Mouse (Mus musculus) embryonic fibroblast, embryonic 13.5 days (primary cell): ENCODE data around the gene 4930590J08Rik. TPM values are rescaled to one million over a fixed set of nuclear protein-coding genes. Genes with fewer than 3 reads are reported as not detected.

Experiments used
- H3K27ac ChIP-seq: 2 replicates; pipeline ENCODE4 v1.5.1; 2012; ENCODE audit warnings: low read length, control low read depth, inconsistent platforms; ENCODE audit not compliant: insufficient read depth
- H3K4me1 ChIP-seq: 2 replicates; pipeline ENCODE4 v1.6.1; 2011; ENCODE audit warnings: low read length; ENCODE audit not compliant: control insufficient read depth, insufficient read depth
- H3K4me3 ChIP-seq: 2 replicates; pipeline ENCODE4 v1.5.1; 2011; ENCODE audit warnings: mild to moderate bottlenecking, control low read depth, low read length; ENCODE audit not compliant: insufficient read depth
- CTCF ChIP-seq: IDR thresholded peaks from 2 replicates; pipeline ENCODE4 v1.5.1; 2011; ENCODE audit warnings: mild to moderate bottlenecking, control low read depth, low read length, moderate library complexity, borderline replicate concordance; ENCODE audit not compliant: insufficient read depth
- POLR2A ChIP-seq: IDR thresholded peaks from 2 replicates; pipeline ENCODE4 v1.6.1; 2011; ENCODE audit warnings: low read depth, mild to moderate bottlenecking, control low read depth, low read length, moderate library complexity
- polyA plus RNA-seq: library from polyadenylated mRNA; stranded (reverse); fragments of >200 nt; gene quantifications from 2 replicates; pipeline ENCODE4 v1.2.4, GENCODE M21; 2011; ENCODE audit warnings: low read depth; ENCODE audit not compliant: missing spikeins, insufficient read length

Gene 4930590J08Rik
- polyA plus RNA-seq, 1 experiment: 0.81 TPM

DNA sequence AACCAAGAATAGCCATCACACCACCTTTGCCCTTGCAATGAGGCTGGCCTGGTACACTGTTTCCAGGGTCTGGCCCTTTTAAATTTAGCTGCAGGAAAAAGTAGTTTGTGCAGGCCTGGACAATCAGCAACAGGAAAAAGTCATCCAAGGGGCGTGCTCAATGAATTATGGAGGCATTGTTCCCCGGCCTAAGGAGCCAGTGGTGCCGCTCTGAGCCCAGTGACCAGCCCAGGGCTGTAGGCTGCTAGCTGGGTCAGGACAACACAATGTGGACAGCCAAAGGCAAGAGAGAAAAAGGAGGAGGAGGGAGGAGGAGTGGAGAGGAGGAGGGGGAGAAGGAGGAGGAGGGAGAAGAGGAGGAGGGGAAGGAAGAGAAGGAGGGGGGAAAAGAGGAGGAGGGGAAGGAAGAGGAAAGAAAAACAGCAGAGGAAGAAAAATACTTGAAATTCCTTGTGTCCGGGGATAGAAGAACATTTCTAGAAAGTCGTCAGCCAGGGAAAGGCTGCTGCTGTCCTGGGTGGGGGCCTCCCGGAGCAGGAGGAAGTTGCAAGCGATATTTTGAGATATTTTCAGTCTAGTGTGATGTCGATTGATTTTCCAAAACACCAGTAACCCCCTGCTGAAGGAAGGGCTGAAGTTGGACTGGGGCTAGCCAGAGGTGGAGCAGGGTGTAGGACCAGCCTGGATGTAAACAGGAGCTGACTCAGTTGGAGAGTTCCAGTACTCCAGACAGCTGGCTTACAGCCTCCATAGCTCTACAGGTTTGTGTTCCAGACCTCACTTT lies 57.6 kb downstream of the 4930590J08Rik start:
- Histone ChIP-seq H3K27ac (no peak overlapping the region), H3K4me1 (no peaks in the 10 kb centered on the region), H3K4me3 (no peak overlapping the region)
- TF ChIP-seq CTCF (no peak), POLR2A (no peak)

DNA sequence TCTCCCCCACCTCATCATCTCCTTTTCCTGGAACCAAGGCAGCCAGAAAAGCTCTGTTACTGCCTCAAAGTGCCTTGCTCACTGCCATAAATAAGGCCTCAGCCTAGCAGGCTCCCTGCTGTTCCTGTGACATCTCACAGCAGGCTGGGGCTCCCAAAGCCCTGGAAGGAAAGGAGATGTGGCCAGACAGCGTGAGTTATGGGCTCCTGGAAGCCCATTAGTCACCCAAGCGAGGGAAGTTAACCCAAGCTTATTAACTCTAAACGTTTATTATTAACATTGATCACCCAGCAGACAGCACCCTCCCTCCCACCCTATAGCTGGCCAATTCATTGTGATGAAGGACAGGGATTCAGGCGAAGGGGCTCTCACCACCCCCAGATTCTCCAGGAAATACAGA lies 60.8 kb downstream of the 4930590J08Rik start:
- Histone ChIP-seq H3K4me3 (no peak overlapping the region), H3K4me1 (no peaks in the 10 kb centered on the region), H3K27ac (no peak overlapping the region)
- TF ChIP-seq POLR2A (no peak), CTCF (no peak)

DNA sequence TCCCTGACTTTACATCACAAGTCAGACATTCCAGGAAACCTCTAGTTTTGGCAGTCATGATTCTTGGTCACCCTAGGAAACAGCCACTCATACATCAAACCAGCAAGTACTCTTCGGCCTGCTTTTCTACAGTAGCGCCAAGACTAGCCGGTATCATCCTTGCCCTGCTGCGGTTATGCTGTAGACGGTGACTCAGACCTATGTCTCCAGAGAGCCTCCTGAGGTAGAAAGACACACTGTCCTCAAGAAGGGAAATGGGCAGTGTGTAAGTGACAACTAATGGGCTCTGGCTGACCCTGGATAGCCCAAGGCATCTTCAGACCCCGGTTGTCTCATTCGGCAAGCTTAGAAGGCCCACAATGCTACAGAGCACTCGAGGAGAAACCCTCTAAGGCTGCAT lies 62.5 kb downstream of the 4930590J08Rik start:
- H3K27ac ChIP-seq: no peak overlapping the region

DNA sequence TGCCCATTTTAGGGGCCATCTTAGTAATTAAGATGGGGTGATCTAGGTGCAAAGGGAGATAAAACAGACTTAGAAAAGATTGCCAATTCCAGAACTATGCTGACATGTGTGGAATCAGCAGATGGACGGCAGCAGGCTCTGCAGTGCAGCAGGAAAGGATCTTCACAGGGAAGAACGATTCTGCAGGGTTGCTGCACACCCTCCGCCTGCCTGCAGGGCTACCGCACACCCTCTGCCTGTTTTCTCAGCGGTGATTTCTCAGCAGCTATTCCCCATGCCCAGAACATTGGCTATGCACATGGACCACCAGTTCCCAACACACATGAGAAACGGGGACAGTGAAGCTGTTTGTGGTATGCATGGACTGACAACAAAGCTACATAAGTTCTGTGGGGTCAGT lies 63.4 kb downstream of the 4930590J08Rik start:
- no peak for TF ChIP-seq CTCF
- no peak for TF ChIP-seq POLR2A
- Histone ChIP-seq H3K4me3 (no peak overlapping the region), H3K27ac (no peak overlapping the region), H3K4me1 (no peaks in the 10 kb centered on the region)

More for the DNA sequence above, 62.5 kb downstream of the 4930590J08Rik start:
- no peaks in the 10 kb centered on the region for H3K4me1 ChIP-seq
- H3K4me3 ChIP-seq: no peak overlapping the region
- no peak for TF ChIP-seq POLR2A
- TF ChIP-seq CTCF: no peak

DNA sequence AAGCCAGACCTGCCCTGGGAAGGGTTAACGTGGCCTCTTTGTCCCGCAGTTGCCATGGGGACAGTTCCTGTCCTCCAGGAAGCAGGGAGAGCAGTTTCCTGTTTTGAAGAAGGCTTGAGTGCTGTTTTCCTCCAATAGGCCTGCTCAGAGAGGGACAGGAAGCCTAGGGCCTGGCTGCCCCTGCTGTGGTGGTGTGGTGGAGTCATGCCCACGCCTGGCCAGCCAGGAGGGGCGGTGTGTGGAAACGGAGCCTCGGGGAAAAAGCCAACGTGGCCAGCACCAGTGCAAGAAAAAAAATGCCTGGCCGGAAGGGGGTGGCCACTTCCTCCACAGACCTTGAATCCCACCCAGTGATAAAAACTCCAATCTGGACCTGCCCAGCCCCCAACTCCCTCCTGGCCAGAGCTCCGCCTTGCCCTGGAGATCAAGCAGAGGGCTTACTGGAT lies 69.6 kb downstream of the 4930590J08Rik start:
- no peaks in the 10 kb centered on the region for H3K4me1 ChIP-seq
- H3K27ac ChIP-seq: no peak overlapping the region
- TF ChIP-seq CTCF: no peak
- no peak for TF ChIP-seq POLR2A
- H3K4me3 ChIP-seq: no peak overlapping the region

DNA sequence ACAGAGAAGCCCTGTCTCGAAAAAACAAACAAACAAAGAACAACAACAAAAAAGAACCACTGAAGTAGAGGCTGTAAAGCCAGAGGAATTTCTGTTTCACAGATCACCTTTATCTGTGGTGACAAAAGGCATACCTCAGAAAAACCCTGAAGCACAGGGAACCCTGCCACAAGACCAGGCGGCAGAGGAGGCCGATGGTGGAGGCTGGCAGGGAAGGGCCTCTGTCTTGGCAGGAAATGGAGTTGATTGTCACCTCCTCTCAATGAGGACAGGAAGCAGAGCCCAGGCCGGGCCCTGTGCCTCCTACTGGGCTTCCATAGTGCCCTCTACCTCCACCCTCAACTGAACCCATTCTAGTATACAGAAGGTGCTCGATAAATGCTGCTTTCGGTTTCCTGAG lies 71.4 kb downstream of the 4930590J08Rik start:
- Histone ChIP-seq H3K27ac (no peak overlapping the region), H3K4me1 (no peaks in the 10 kb centered on the region), H3K4me3 (no peak overlapping the region)
- no peak for TF ChIP-seq POLR2A
- no peak for TF ChIP-seq CTCF

DNA sequence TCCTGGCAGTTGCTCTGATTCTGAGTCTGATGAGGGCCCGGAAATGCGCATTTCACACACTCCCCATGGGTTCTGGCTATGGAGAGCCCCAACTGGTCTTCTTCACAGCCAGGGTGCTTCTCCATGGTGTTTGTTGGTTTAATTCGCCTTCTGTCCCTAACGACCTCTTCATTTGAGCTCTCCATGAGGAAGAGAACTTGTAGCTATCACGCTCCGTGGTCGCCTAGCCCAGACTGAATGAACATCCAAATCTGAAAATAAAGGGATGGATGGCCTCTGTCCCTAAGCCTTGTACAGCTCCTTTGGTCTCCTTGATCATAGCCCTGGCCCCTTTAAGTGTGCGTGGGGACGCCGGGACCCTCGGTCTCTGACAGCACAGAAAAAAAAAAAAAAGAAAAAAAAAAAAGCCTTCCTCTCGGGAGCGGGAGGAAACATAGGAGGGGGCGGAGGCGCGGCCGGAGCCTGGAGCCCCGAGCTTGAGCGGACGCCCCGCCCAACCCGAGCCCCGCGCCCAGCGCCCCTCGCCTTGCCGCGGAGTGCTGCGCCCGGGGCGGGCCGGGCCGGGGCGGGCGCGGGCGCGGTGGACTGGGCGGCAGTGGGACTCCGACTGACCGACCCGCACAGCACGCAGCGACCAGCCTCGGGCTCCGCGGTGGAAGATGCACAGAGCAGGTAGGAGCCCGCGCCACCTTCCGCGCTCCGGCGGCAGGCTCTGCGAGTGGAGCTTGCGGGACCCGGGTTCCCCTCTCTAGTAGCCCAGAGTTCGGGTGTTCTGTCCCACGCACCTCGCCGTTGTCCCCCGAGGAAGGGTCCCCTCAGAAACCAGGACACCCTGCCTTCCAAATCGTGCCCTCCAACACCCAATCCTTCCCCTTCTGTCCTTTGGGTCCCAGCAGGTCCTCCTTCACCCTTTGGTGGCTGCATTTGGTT lies 76.0 kb downstream of the 4930590J08Rik start, which contains the start of gene Fgd5:
TSS of gene Fgd5 (plus strand) at position 508 of the 930 bp plus-strand sequence.
- peak within 1 kb of the TSS; percentile 16 for H3K4me3 ChIP-seq
- H3K27ac ChIP-seq: no peak within 1 kb of the TSS
- no peaks in the 10 kb centered on the region for H3K4me1 ChIP-seq
- TF ChIP-seq POLR2A (no peak), CTCF (no peak)

DNA sequence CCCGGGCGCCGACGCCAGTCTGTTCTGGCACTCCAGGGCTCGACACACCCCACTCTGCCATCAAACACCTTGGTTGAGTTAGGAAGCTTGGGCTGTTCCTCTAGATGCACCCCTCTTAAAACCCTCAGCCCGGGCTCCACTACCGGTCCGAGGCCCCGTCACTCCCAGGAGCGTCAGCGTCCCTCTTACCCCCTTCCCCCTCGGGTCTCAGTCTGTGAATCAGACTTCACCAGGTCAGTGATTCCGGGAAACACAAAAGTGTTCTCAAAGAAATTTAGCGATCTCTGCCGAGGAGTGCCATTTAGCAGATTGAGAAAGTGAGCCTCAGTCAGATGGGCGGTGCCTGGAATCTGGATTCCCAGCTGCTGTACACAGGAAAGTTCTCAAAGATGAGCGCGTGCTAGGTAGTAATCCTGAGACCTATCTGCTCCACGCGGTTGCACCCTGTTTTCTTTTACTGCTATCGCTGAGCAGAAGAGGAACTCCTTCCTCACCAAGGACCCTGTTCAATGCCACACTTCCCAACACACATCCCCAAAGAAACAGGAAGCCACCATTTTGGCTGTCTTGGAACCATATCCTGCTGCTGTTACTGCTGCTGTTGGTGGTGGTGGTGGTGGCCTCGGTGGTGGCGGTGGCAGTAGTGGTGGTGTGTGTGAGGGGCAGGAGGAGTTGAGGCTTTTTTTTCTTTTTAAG lies 76.8 kb downstream of the 4930590J08Rik start:
- Histone ChIP-seq H3K27ac (no peak overlapping the region), H3K4me1 (no peaks in the 10 kb centered on the region), H3K4me3 (peak overlapping the region; percentile 16; the same call in 1 of the 2 replicates)
- TF ChIP-seq CTCF: no peak
- TF ChIP-seq POLR2A: no peak

DNA sequence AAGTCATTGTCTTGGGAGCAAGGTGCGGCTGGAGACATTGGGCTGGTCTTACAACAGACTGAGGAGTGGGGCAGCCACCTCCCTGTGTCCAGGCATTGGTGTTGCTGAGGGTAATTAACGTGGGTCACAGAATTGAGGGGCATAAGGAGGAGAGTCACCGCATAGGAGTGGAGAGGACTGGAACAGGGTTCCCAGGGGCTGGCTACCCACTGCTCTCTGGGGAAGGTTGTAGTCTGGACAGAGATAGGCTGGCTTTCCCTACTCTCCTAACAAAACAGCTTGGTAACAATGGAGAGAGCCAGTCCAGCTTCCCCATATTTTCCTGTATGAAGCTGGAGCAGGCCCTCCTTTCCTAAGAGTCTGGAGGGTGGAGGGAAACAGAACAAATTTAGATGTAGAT lies 77.4 kb downstream of the 4930590J08Rik start:
- no peaks in the 10 kb centered on the region for H3K4me1 ChIP-seq
- no peak overlapping the region for H3K27ac ChIP-seq
- TF ChIP-seq CTCF (no peak), POLR2A (no peak)
- no peak overlapping the region for H3K4me3 ChIP-seq

DNA sequence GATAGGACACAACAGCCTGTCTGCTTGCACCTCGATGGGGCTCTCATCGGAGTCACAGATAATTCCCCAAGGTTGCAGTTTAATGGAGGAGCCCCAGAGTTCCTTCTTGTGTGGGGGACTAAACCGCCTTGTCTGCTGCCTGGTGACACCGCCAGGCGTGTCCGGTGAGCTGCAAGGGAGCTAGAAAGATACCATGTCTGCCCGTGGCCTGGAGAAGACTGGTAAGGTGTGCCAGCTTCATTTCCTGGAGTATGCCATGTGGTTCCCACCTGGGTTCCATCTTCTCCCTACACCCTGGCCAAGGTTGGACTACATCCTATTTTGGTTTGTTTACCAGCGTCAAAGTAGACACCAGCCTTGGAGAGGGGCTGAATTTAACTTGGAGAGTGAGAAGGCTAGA lies 87.5 kb downstream of the 4930590J08Rik start:
- Histone ChIP-seq H3K4me1 (no peaks in the 10 kb centered on the region), H3K4me3 (no peak overlapping the region)
- no peak for TF ChIP-seq POLR2A
- TF ChIP-seq CTCF: no peak

More for the DNA sequence above, 87.5 kb downstream of the 4930590J08Rik start:
- no peak overlapping the region for H3K27ac ChIP-seq
